Mouse (Mus musculus) forelimb bud, embryonic 11.5 days (tissue): ENCODE measurements around the gene Gm37240.

Experiments
- DNase-seq: peaks from one replicate; pipeline ENCODE4 v3.0.0-alpha.2; 2012; ENCODE audit warnings: low read depth, low spot score

Gm37240 gene

DNA sequence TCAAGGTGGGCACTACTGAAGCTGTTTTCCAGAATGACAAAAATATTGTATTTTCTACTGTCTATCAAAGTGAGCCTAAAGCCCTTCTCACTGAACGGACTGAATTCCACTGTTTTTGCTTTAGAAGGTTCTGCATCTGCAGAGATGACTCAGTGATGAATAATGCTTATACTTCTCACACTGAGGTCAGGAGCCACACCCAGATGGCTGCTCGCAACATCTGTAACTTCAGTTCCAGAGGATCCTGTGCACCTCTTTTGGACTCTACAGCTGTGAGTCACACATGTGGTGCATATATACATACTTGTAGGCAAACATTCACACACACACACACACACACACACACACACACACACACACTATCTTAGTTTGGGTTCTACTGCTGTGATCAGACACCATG is 602.8 kb downstream of the Gm37240 start:
- DNase-seq, result no peak

DNA sequence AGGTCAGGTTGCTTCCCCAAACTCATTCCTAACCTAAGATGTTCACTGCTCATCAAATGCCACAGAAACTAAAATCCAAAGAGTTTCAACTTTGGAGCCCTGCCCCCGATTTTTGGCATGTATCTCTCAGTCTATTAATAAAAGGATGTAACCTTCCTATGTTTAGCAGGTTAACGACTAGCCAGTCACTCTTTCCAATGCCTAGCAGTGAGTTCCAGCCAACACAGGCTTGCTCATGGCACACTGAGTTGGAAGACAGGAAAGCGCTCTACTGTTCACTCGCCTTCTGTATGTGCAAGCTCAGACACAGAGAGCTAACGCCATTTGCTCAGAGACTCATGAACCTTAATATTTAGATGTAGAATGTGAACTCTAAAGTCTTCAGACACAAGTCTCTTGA is 604.5 kb downstream of the Gm37240 start:
- DNase-seq, result no peak

DNA sequence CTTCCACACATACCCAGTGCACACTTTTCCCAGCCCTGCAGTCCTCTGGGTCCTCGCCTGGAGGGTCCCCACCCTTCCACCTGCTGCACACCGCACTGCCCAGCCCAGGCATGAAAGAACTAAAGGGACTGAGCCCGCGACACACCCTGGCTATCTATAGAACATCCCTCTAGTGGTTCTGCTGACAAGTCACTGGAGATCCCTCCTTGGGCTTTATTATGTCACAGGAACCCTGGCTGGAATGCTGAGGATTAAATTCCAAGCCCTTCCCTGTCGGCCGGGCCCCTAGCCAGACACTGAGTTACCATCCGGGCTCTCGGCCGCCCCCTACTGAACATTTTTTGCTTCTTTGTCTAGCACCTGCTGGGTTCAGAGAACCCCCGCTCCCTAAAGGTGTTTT is 612.2 kb downstream of the Gm37240 start:
- DNase-seq, result peak; percentile 26

DNA sequence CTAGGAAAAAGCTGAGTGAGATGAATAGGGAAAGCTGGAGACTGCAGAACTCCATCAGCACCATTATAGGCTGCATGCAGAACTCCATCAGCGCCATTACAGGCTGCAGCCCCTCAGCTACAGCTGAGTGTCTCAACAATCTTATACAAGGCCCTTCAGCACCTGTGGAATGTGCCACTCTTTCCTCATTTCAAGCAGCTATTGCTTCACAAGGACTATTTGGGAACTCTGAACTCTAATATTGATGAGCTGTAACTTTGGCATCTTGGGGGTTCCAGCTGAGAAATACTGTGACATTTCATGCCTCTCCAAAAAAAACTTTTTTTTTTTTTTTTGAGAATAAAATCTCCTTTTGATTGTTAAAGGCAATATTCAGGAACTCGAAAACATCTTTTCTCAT is 615.8 kb downstream of the Gm37240 start:
- DNase-seq, result no peak

- no peak for DNase-seq
Measured at GRCm38 (mm10) chr3:85264963-85265362, 622.4 kb downstream of the Gm37240 start.

GRCm38 (mm10) chr3:85264546-85264945 is 622.8 kb downstream of the Gm37240 start:
- DNase-seq, result no peak

DNA sequence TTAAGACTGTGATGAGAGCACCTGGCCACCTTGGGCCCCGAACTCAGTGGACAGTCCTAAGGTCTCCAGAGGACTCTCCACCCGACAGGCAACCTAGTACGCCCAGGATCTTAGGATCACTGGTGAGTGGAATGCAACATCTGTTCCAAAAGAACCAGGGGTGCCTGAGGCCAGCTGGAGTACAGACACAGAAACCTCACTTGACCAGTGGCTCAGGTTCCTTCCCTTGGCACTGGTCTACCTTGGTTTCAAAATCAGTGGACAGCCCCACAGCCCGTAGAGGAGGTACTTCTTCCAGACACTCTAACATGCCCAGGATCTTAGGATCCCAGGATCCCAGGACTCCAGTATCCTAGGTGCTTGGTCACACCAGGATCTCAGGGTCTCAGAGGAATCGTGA is 632.8 kb downstream of the Gm37240 start:
- no peak for DNase-seq

DNA sequence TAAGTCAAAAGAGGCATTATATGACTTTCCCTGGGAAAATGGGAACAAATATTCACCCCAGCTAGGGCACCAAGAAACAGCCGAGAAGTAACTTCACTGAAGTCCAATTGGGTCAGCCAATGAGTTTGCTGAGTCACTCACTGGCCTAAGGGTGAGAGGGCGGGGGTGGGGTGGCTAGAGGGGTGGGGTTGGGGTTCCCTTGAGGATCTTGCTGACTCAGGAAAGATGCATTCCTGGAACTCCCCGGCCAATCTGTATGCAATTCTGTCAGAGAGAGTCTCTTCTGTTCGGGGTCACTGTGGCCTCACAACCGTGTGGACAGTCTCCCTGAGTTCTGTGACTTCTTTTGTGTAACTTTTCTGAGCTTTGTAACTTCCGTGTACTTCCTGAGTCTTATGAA is 635.7 kb downstream of the Gm37240 start:
- no peak for DNase-seq

DNA sequence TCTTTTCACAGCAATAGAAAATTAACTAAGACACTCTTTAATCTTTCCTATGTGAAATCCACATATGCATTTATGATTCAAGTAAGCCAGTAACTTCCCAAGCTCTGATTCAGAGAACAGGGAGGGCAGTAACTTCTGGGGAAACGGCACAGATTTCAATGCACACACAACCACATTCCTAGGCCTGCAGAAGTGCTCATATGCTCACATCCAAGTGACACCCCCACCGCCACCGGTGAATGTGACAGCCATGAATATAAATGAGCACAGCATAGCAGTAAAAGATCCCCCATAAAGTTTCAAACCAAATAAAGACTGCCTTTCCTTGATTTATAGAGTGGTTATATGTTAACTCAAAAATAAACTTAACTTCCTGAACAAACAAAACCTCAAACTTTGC is 641.2 kb downstream of the Gm37240 start:
- peak; percentile 2 for DNase-seq

- DNase-seq, result no peak
Measured at GRCm38 (mm10) chr3:85236546-85236945, 650.8 kb downstream of the Gm37240 start.

DNA sequence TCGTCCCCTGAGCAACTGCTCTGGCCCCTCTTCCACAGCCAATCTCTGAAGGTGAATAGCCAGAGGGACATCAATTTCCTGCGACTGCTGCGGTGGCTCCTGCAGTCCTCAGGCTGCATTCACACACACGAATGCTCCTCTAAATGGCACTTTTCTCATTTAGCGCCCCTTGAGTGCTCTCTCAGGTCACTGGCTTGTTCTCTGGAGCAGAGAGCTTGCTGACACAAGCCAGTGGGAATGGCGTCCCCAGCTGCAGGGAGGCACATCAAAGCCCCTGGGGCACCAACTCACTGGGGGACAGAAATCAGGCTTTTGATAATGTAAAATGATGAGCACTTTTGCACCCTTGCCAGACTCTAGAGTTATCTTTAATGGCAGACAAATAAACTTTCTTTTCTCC is 654.5 kb downstream of the Gm37240 start:
- DNase-seq, result no peak

GRCm38 (mm10) chr3:85222046-85222445 is 665.3 kb downstream of the Gm37240 start:
- no peak for DNase-seq

GRCm38 (mm10) chr3:85214926-85215325 is 672.4 kb downstream of the Gm37240 start:
- DNase-seq, result no peak

GRCm38 (mm10) chr3:85212751-85213350 is 674.5 kb downstream of the Gm37240 start:
- DNase-seq, result no peak

- DNase-seq, result no peak
Measured at GRCm38 (mm10) chr3:85209887-85210844, 677.2 kb downstream of the Gm37240 start.

- DNase-seq, result no peak
Measured at GRCm38 (mm10) chr3:85206475-85206874, 680.8 kb downstream of the Gm37240 start.

GRCm38 (mm10) chr3:85205911-85206310 is 681.4 kb downstream of the Gm37240 start:
- no peak for DNase-seq

GRCm38 (mm10) chr3:85203659-85204058 is 683.7 kb downstream of the Gm37240 start:
- DNase-seq, result no peak

DNA sequence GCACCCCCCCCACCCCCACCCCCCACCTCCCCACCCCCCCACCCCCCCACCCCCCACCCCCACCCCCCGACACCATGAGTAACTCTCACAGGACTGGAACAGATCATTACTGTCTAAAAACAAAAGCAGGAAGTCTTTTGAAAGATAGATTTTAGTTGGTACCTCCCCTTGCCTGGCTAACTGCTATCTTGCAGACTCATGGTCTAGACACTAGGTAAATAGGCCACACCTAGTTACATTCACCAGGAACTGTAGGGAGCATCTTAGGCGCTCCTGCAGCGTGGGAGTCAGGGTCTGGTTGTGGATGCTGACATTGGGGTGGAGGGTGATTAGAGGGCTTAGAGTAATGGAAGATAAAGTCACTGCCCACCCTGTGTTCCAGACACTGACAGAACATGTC is 684.6 kb downstream of the Gm37240 start:
- DNase-seq, result no peak

DNA sequence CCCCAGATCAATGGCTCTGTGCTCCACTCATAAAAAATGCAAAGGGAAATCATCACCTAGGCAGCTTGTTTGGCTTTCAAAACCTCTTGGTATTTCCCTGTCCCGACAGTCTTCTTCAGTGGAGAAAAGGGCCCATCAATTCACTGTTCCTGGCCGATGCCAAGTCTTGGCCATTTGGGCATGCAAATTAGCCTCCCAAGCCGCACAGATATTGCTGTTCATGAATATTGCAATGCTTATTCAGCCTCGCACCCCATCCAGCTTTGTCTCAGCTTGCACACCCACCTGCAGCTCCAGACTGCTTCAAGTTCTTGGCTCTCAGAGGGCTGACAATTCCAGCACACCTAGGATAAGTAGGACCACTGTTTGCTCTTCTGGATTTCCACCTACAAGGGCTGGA is 685.5 kb downstream of the Gm37240 start:
- no peak for DNase-seq

GRCm38 (mm10) chr3:85198496-85198895 is 688.8 kb downstream of the Gm37240 start:
- no peak for DNase-seq

DNA sequence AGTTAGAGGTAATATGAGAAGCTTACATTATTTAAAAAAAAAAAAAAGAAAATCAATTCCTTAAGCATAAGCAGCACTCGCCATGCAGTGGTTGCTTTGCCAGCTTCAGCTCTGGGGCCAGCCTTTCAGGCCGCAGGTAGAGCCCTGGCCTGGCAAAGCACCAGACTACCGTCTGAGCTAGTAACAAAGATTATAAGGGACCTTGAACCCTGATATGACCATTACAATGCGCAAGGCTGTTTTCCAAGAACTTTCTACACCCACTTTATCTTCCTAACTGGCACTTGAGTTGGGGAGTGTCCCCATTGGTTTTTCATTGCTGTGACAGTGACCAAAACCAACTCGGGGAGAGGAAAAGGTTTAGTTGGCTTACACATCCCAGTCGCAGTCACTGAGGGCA is 690.2 kb downstream of the Gm37240 start:
- no peak for DNase-seq

GRCm38 (mm10) chr3:85196591-85196990 is 690.7 kb downstream of the Gm37240 start:
- no peak for DNase-seq
